Mouse (Mus musculus) embryonic facial prominence, embryonic 14.5 days (tissue): ENCODE data around the gene Gdi1. TPM values are rescaled to one million over a fixed set of nuclear protein-coding genes. Genes with fewer than 3 reads are reported as not detected.

Source experiments
- ATAC-seq: fragments of 200-750 bp; cut with Nextera tagmentation; 2 replicates; pipeline ENCODE4 v1.8.0; 2017; ENCODE audit warnings: low read depth, moderate number of reproducible peaks, moderate TSS enrichment
- DNase-seq: peaks from one replicate; pipeline ENCODE4 v3.0.0-alpha.2; 2015; ENCODE audit warnings: low spot score
- H3K27ac ChIP-seq: fragments of 300-500 bp; sonication (generic); replicated peaks from 2 replicates; pipeline ENCODE4 v1.5.1; 2014; ENCODE audit warnings: low read depth, mild to moderate bottlenecking, low read length, moderate library complexity
- H3K27me3 ChIP-seq: fragments of 300-500 bp; sonication (generic); replicated peaks from 2 replicates; pipeline ENCODE4 v1.6.1; 2014; ENCODE audit warnings: low read length; ENCODE audit not compliant: control insufficient read depth, insufficient read depth
- H3K36me3 ChIP-seq: fragments of 300-500 bp; sonication (generic); 2 replicates; pipeline ENCODE4 v1.6.1; 2014; ENCODE audit warnings: low read length, mixed read lengths; ENCODE audit not compliant: control insufficient read depth, insufficient read depth
- H3K4me1 ChIP-seq: fragments of 300-500 bp; sonication (generic); 2 replicates; pipeline ENCODE4 v1.6.1; 2014; ENCODE audit warnings: antibody characterized with exemption, low read length; ENCODE audit not compliant: control insufficient read depth, insufficient read depth
- H3K4me2 ChIP-seq: fragments of 300-500 bp; sonication (generic); 2 replicates; pipeline ENCODE4 v1.6.1; 2014; ENCODE audit warnings: low read depth, mild to moderate bottlenecking, low read length, moderate library complexity, mixed read lengths
- H3K4me3 ChIP-seq: fragments of 300-500 bp; sonication (generic); 2 replicates; pipeline ENCODE4 v1.5.1; 2014; ENCODE audit warnings: low read depth, mild to moderate bottlenecking, low read length
- H3K9ac ChIP-seq: fragments of 300-500 bp; sonication (generic); 2 replicates; pipeline ENCODE4 v1.6.1; 2014; ENCODE audit warnings: low read depth, mild to moderate bottlenecking, low read length, moderate library complexity, mixed read lengths
- H3K9me3 ChIP-seq: fragments of 300-500 bp; sonication (generic); 2 replicates; pipeline ENCODE4 v1.6.1; 2016; ENCODE audit warnings: low read length; ENCODE audit not compliant: control insufficient read depth
- WGBS: fragments of 180-500 bp; shearing (Covaris S2); extraction: QIAGEN DNeasy Blood & Tissue Kit; methylation state at CpG from one replicate; pipeline ENCODE4 v1.1.7; 2014; 5-methylcytosine and 5-hydroxymethylcytosine counted together
- polyA plus RNA-seq: library from polyadenylated mRNA; unstranded; fragments of >200 nt; fragmentation: Nextera tagmentation; extraction: Ambion mirVana; gene quantifications from 2 replicates; pipeline ENCODE4 v1.2.1, GENCODE M21; 2014

Gene Gdi1
- polyA plus RNA-seq = 156 and 180 TPM in 2 replicates

GRCm38 (mm10) chrX:74304867-74305700 is at the start of gene Gdi1:
Gene Gdi1, plus strand, starts transcription at chrX:74304998.
- peak within 1 kb of the TSS; percentile 56 for H3K4me2 ChIP-seq
- H3K9me3 ChIP-seq = no peaks in the 10 kb centered on the region
- peak within 1 kb of the TSS; percentile 57 for H3K4me3 ChIP-seq
- DNase-seq (peak; percentile 80), ATAC-seq (peak; percentile 88)
- H3K36me3 ChIP-seq = peaks cover 55% of the 10 kb centered on the region
- no peaks in the 10 kb centered on the region for H3K27me3 ChIP-seq
- H3K4me1 ChIP-seq = no peaks in the 10 kb centered on the region
- peak within 1 kb of the TSS; percentile 89 for H3K27ac ChIP-seq
- 17% methylated on average over 27 of the region's 41 CpGs for WGBS
- H3K9ac ChIP-seq = peak within 1 kb of the TSS; percentile 74

- H3K9me3 ChIP-seq = no peaks in the 10 kb centered on the region
- H3K4me1 ChIP-seq = no peaks in the 10 kb centered on the region
- 87% methylated on average over 3 of the region's 3 CpGs for WGBS
- H3K9ac ChIP-seq = no peak overlapping the region
- 0 out of 2 replicates have a peak, but pooled peaks cover 22% of the 10 kb centered on the region for H3K36me3 ChIP-seq
- no peak overlapping the region for H3K4me3 ChIP-seq
- H3K27me3 ChIP-seq = no peaks in the 10 kb centered on the region
- H3K27ac ChIP-seq = no peak overlapping the region
- no peak overlapping the region for H3K4me2 ChIP-seq
- ATAC-seq (no peak), DNase-seq (no peak)
These were observed 47.1 kb upstream of the Gdi1 start for GRCm38 (mm10) chrX:74257746-74258145.

- Histone ChIP-seq H3K36me3 (peaks cover 13% of the 10 kb centered on the region; the same call in 1 of the 2 replicates), H3K27me3 (no peaks in the 10 kb centered on the region), H3K9ac (peak overlapping the region; percentile 65), H3K9me3 (no peaks in the 10 kb centered on the region), H3K27ac (peak overlapping the region; percentile 96), H3K4me2 (peak overlapping the region; percentile 57), H3K4me1 (no peaks in the 10 kb centered on the region), H3K4me3 (peak overlapping the region; percentile 60)
- DNase-seq (no peak), ATAC-seq (peak; percentile 47)
- WGBS = 33% methylated on average over 3 of the region's 3 CpGs
These were observed 35.1 kb upstream of the Gdi1 start for GRCm38 (mm10) chrX:74269736-74270061.

GRCm38 (mm10) chrX:74270062-74270901 is 34.5 kb upstream of the Gdi1 start, which contains the start of gene Rpl10:
Gene Rpl10, plus strand, starts transcription at chrX:74270812.
- Histone ChIP-seq H3K9ac (peak within 1 kb of the TSS; percentile 87), H3K4me3 (peak within 1 kb of the TSS; percentile 60), H3K4me2 (peak within 1 kb of the TSS; percentile 60), H3K27ac (peak within 1 kb of the TSS; percentile 96), H3K4me1 (no peaks in the 10 kb centered on the region), H3K27me3 (no peaks in the 10 kb centered on the region), H3K36me3 (peaks cover 13% of the 10 kb centered on the region; the same call in 1 of the 2 replicates), H3K9me3 (no peaks in the 10 kb centered on the region)
- WGBS = 21% methylated on average over 42 of the region's 42 CpGs
- peak; percentile 98 for DNase-seq
- ATAC-seq = peak; percentile 96

GRCm38 (mm10) chrX:74270902-74271551 is 33.8 kb upstream of the Gdi1 start:
- 18% methylated on average over 27 of the region's 27 CpGs for WGBS

GRCm38 (mm10) chrX:74273422-74274322 is 31.1 kb upstream of the Gdi1 start:
- H3K27ac ChIP-seq = no peak overlapping the region
- H3K4me2 ChIP-seq = no peak overlapping the region
- peaks cover 13% of the 10 kb centered on the region; the same call in 1 of the 2 replicates for H3K36me3 ChIP-seq
- H3K9ac ChIP-seq = no peak overlapping the region
- DNase-seq (peak; percentile 5), ATAC-seq (no peak)
- no peaks in the 10 kb centered on the region for H3K9me3 ChIP-seq
- H3K4me3 ChIP-seq = no peak overlapping the region
- 34% methylated on average over 10 of the region's 10 CpGs for WGBS
- no peaks in the 10 kb centered on the region for H3K4me1 ChIP-seq
- H3K27me3 ChIP-seq = no peaks in the 10 kb centered on the region

More at GRCm38 (mm10) chrX:74270902-74271551, 33.8 kb upstream of the Gdi1 start:
- peak overlapping the region; percentile 87 for H3K9ac ChIP-seq
- ATAC-seq = no peak
- peak overlapping the region; percentile 60 for H3K4me3 ChIP-seq
- peak overlapping the region; percentile 83 for H3K27ac ChIP-seq
- peak; percentile 21 for DNase-seq
- H3K4me1 ChIP-seq = no peaks in the 10 kb centered on the region
- peak overlapping the region; percentile 60 for H3K4me2 ChIP-seq
- H3K9me3 ChIP-seq = no peaks in the 10 kb centered on the region
- no peaks in the 10 kb centered on the region for H3K27me3 ChIP-seq
- peaks cover 13% of the 10 kb centered on the region; the same call in 1 of the 2 replicates for H3K36me3 ChIP-seq

GRCm38 (mm10) chrX:74277916-74278315 is 26.9 kb upstream of the Gdi1 start:
- no peaks in the 10 kb centered on the region for H3K9me3 ChIP-seq
- WGBS = 69% methylated on average over 8 of the region's 8 CpGs
- H3K36me3 ChIP-seq = 0 out of 2 replicates have a peak, but pooled peaks cover 5% of the 10 kb centered on the region
- H3K9ac ChIP-seq = no peak overlapping the region
- H3K27ac ChIP-seq = no peak overlapping the region
- no peak for ATAC-seq
- H3K27me3 ChIP-seq = no peaks in the 10 kb centered on the region
- no peak overlapping the region for H3K4me3 ChIP-seq
- H3K4me1 ChIP-seq = no peaks in the 10 kb centered on the region
- DNase-seq = no peak
- no peak overlapping the region for H3K4me2 ChIP-seq
